Mouse (Mus musculus): ENCODE results near the gene Arhgef19.
A peak's percentile ranks its signal among the peaks of the same experiment; 100 is the strongest.

Arhgef19 gene

DNA sequence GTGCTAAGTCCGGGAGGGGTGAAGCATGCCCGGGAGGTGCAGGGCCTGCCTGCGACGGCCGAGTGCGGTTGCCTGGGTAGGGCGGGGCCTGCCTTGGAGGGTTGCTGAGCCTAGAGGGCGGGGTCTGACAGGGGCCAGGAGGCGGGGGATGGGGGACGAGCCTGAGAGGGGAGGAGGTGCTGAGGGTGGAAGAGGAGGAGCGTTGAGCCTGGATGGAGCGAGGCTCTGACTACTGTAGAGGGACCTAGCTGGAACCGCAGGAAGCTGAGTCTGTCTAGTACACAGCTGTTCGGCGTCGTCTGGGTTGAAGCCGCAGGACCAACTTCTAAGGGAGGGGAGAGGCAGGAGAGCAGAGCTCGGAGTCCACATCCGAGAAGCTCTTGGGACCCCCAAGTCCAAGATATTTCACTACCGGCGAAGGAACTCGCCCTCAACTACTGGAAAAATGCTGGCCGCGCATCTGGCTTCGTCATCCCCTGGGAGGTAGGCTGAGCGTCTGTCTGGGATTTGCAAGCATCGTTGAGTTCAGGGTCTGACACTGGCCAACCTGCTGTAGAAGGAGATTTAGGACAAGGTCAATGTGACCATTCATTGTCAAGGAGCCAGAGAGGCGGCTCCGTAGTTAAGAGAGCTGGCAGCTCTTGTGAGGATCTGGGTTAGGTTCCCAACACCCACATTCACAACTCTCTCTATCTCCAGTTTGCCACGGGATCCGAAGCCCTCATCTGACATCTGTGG, at the start of gene Arhgef19:
Arhgef19 (plus strand) TSS at position 112 of the 738 bp plus-strand sequence.
- peak; percentile 87 for DNase-seq (ENCODE audit: low spot score)

DNA sequence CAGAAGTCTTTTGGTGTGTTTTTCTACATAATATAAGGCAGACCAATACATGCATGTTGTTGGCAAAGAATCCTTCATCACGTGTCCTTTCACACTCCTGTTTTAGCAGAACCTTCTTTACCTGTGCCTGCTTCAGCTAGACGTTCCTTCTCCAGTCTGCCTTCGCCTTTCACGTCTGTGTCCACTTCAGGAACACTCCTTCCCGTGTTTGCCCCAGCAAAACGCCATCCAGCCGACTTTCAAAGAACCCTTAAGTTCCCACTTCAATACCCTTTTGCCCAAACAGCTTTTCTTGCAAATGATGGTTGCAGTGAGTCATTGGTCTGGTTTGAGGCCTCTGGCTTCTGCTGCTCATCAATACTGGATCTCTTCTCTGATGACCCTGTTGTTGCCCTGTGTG, 48.0 kb upstream of the Arhgef19 start:
- no peak for DNase-seq (ENCODE audit: low spot score)

DNA sequence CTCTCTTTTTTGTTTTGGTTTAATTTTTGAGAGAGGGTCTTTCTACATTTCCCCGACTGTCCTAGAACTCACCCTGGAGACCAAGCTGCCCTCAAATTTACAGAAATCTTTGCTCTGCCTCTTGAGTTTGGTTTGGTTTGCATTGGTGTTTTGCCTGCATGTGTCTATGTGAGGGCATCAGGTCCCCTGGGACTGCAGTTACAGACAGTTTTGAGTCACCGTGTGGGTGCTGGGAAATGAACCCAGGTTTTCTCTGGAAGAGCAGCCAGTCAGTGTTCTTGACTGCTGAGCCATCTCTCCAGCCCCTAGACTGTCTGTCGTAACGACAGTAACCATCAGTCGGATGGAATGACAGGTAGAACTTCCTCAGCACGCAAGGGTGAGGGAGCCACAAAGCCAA, 44.7 kb upstream of the Arhgef19 start:
- DNase-seq (ENCODE audit: low spot score) = no peak

DNA sequence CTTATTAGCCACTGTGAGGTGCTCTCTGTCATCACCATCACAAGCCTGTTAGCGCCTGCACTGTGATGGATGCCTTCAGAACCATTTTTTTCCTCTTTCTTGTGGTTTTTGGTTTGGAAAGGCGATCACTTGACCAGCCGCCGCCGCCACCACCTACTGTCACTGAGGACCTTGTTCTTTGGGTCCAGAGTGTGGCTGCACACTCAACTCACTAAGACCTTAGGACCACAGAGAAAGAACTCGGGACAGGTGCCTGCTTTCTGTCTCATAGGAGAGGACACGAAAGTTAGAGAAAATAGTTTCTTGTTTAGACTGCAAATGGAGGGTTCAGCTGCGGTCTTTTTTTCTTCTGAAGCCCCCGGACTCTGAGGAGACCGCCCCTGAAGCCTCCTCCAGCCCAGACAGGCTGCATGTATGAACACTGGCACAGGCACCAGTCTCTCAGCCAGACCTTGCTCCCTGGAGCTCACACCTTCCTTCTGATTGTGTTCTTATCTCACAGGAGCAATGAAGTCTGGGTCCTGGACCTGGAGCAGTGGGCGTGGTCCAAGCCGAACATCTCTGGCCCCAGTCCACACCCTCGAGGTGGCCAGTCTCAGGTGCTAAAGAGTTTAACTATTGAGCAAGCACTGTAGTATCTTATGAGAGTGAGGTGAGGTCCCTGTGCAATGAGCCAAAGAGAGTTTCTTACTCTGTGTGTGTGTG, 42.2 kb upstream of the Arhgef19 start:
- no peak for DNase-seq (ENCODE audit: low spot score)

DNA sequence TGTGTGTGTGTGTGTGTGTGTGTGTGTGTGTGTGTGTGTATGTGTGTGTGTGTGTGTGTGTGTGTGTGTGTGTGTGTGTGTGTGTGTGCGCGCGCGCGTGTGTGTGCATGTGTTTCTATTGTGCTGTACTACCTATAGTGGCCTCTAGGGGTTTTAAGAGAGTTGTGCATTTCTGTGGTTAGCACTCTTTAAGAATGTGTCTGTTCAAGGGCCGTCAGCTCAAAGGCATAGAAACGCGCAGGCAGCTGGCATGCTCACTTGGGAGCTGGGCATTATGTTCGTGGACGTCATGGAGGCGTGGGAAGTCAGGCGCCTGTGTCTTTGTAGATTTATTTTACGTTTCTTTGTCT, 41.6 kb upstream of the Arhgef19 start:
- no peak for DNase-seq (ENCODE audit: low spot score)

DNA sequence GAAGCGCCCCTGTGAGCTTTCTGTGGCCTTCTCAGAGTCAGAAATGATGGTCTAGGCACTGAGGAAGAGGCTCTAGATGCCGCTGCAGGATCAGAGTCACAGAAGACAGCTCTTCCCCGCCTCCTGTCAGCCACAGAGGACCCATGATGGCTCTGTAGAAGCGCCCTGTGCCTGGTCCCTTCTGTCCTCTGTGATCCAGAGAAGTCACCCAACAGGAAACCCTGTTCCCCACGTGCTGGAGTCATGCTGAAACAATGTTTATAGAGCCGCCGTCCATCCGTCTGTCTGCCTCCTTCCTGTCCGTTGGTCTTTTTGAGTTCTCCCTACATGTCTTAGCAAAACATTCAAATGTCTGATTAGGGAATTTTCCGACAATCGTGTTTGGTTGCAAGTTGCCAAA, 38.4 kb upstream of the Arhgef19 start:
- DNase-seq (ENCODE audit: low spot score) = no peak

DNA sequence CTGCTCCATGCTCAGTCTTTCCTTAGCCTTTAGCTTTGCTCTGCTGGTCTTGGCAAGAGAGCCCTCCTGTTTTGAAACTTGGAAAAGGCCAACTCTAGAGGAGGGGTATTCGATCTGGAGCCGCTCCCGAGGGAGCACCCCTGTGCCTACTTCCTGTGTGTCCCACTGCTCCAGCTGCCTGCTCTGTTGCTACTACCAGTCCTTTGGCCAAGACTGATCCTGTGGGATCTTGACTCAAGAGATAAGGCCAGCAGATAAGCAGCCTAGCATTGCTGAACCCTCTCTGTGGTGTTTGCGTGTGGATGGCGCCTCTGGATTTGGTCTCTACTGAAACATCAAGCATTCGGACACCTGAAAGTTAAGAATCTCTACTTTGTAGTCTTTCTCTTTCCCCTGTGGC, 37.1 kb upstream of the Arhgef19 start:
- no peak for DNase-seq (ENCODE audit: low spot score)

DNA sequence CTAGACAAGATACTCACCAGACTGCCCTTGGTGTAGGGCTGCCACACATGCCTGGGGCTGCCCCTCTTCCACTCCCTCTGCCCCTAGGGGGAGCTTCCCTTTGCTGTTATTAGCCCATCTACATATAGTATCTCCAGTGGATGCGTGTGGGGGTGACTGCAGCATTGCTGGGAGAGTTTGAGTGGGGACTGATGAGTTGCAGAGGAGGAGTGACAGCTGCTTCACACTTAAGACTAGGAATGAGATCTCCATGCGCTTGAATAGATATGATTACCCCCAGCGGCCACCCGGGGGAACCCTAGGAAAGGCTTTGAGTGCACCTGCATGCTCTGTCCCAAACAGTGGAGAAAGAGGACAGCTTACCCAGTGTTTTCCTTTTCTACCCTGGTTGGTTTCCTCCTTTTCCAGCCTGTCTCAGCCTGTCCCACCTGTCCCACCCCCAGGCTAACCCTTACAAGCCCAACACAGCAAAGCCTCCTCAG, 34.7 kb upstream of the Arhgef19 start:
- DNase-seq (ENCODE audit: low spot score) = no peak

DNA sequence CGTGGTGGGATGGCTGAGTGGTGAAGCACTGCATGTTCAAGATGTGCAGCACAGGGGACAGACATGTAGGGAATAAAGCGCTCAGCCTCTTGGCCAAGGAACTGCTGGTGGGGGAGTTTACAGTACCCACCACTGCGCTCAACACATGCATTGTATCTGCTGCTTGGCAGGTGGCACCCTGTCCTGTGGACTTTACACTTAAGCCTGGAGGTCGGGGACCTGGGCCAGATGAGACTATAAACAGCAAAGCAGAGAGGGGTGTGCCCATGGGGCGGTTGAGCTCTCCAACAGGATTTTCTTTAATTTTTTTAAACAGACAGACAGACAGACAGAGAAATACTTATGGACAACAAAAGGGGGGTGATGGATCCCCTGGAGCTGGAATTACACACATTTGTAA, 32.2 kb upstream of the Arhgef19 start:
- no peak for DNase-seq (ENCODE audit: low spot score)

DNA sequence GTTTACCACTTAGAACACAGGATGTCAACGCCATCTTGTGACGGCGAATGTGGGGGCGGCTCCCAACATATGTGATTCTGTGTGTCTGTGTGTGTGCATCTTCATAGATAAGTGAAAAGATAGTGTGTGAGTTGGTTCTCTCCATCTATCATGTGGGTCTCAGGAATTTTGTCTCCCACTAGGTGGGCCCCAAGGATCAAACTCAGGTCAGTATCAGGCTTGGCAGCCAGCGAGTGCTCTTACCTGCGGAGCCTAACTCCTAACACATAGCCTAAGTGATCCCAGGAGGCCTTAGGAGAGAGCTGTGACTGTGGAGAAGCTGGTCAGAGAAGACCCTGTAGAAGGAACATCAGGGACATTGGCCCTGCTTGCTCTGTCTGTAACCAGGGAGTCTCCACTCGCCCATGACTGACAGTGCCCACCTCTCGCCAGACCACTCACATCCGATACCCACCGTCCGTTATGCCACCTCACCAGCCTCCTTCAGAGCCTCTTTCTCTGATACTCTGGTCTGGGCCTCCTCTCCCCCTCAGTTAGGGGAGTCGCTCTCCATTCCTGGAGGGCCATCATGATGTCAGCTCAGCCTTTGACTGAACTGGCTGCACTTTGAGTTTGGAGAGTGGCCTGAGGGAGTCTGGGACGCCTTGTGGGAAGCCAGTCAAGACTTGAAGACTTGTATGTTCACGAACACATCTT, 28.6 kb upstream of the Arhgef19 start:
- DNase-seq (ENCODE audit: low spot score) = no peak

DNA sequence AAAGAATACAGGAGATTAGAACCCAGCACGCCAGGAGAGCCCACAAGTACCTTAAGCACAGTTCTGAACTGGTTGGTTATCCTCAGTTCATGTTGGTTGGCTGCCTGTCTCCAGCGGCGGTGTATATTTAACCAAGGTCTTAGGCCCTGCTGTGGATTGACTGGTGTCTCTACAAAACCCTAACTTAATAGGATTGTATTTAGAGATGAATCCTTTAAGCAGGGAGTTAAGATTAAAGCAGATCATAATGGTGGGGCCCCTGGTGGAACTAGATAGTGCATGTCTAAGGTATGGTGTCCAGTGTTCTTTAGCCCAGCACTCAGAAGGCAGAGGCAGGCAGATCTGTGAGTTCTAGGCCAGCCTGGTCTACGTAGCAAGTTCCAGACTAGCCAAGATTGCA, 27.7 kb upstream of the Arhgef19 start:
- no peak for DNase-seq (ENCODE audit: low spot score)

DNA sequence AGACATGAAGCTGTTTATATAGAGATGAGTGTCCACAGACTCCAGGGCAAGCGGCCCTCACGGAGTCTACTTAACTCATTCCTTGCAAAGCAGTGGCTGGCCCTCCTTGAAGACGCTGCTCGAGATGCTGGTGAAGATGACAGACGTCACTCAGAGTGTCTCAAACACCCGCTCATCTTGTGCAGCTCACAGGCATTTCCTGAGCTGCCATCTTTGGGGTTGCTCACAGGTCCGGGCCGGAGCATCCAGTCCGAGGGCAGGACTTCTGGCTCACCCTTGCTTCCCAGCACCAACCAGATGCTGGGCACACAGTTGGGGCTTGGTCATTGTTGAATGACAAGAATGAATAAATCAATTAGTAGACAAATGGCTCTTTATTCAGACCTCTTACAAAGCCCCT, 26.4 kb upstream of the Arhgef19 start:
- DNase-seq (ENCODE audit: low spot score) = no peak

DNA sequence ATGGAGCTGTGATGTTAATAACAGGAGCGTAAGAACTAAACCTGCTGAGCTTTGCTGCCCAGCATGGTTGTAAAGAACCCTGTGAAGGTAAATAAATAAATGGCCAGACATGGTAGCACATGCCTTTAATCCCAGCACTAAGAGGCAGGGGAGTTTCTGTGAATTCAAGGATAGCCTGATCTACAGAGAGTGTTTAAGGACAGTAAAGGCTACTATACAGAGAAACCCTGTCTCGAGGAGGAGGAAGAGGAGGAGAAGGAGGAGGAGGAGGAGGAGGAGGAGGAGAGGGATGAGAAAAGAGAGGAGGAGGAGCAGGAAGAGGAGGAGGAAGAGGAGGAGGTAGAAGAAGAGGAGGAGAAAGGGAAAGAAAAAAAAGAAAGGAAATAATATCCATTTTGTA, 26.0 kb upstream of the Arhgef19 start:
- DNase-seq (ENCODE audit: low spot score) = no peak

DNA sequence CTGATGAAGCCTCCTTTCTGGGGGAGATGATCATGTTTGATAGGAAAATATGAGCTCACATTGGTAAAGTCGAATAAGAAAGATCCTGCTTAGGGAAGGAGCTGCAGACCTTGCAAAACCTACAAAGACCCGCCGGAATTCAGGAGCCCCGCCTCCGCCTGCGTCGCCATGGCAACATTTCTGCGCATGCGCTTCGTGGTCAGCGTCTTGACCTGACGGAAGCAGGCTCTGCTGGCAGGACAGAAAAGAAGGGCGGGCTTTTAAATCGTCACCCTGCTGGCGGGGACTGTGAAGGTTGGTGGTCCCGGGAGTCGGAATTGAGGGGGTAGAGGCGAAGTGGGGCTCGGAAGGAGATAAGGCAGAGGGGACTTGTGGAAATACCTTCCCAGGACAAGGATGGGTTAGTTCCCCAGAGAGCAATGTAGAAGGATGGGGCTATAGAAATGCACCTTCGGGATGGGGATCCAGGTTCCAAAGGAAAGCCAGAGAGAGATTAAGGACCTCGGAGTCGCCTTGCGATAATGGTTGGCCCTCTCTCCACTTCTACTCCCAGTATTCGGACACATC, 25.4 kb upstream of the Arhgef19 start, which contains the start of gene Rsg1:
Rsg1 (plus strand) TSS at position 187 of the 567 bp plus-strand sequence.
- DNase-seq (ENCODE audit: low spot score) = peak; percentile 97

DNA sequence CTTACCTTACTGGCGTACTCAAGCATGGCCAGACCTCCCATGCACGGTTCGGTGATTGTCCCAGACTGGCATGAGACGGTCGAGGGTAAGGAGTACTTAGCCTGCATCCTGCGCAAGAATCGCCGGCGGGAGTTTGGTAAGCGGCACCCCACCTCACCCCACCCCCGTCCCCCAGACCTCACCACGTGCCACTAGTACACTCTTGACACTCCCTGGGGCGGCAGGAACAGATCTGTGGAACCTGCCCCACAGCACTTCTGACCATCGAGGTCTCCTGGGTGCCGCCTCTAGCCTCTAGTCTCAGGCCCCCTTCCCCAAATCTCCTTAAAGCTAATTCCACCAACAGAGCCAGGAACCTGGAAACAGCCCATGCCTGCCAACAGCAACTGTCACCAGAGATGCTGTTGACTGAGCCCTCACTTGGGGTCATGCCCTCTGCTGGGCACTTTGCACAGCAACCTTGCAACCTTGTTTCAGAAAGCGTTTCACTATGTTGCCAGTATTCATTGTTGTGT, 24.9 kb upstream of the Arhgef19 start:
- DNase-seq (ENCODE audit: low spot score) = peak; percentile 60

DNA sequence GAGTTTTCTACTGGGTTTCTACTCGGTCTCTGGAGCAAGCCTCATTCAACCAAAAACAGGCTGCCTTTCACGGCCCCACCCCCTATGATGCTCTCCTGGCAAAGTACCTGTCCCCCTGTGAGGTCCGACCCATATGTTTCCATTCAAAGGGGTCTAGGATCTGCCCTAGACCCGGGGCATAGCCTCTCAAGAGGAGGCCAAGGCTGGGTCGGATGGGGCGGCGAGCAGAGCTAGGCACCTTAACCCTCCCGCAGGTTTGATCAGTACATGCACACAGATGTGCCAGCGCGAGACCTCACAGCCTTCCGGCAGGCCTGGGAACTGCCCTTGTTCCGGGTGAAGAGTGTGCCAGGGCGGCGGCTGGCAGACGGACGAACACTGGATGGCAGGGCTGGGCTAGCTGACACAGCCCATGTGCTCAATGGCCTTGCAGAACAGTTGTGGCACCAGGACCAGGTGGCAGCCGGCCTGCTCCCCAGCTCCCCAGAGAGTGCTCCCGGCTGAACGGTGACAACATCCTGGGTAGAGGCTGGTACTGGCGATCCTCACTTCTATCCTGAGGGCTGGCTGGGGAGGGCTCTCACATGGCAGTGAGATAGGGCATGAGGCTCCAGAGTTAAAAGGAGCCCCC, 19.6 kb upstream of the Arhgef19 start:
- DNase-seq (ENCODE audit: low spot score) = no peak

DNA sequence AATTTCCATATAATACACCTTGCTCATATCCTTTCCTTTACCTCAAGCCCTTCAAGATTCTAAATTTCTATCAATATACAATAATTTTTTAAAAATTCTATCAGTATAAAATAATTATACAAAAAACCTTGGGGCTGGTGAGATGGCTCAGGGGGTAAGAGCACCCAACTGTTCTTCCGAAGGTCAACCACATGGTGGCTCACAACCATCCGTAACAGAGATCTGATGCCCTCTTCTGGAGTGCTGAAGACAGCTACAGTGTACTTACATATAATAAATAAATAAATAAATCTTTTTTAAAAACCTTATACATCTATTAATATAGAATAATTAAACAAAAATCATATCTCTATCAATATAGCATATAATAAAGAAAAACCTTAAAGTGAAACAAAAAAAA, 17.5 kb upstream of the Arhgef19 start:
- DNase-seq (ENCODE audit: low spot score) = no peak

DNA sequence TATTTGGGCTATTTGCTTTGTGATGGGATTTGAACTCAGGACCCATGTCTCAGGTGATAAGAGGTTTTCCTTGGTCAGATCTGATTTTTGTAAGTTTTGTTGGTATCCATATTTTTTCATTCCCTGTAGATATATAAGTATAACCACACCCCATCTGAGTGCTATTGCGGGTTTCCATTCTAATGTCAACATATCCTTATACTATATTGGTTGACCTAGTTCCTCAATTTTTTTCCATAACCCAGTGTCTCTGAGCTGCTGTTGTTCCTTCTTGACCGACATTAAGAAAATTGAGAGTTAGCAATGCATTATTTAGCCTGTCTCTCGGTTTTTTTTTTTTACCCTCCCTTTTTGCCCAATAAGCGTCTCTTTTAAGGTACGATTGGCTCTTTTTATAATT, 16.5 kb upstream of the Arhgef19 start:
- DNase-seq (ENCODE audit: low spot score) = no peak

DNA sequence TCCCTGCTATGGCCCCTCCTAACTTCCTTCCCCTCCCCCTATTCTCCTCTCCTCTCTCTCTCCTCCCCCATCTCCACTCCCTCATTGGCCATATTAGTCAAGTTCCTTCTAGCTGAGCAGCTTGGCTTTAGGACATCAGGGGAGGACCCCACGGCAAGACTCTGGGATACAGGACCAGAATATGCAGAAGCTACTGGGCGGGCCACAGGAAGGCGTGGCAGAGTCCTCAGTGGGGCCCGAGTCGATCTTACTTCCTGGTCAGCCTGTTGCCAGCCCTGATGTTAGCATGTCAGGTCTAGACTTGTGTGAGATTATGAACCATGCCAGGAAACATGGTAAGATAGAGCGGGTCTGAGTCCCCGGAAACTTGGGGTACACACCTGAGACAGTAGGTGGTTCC, 10.6 kb upstream of the Arhgef19 start:
- no peak for DNase-seq (ENCODE audit: low spot score)

DNA sequence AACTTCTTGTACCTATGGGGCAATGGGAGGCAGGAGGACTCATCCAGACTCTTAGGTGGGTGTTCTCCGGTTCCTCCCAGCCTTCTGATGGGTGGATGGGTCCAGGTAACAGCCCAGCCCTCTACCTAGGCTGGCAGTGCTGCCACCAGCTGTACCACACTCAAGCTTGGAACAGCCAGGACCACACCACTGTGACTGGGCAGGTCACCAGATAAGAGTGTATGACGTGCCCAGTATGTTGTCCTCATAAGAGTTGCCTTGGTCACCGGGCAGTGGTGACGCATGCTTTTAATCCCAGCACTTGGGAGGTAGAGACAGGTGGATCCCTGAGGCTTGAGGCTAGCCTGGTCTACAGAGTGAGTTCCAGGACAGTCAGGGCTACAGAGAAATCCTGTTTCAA, 6.1 kb upstream of the Arhgef19 start:
- no peak for DNase-seq (ENCODE audit: low spot score)

DNA sequence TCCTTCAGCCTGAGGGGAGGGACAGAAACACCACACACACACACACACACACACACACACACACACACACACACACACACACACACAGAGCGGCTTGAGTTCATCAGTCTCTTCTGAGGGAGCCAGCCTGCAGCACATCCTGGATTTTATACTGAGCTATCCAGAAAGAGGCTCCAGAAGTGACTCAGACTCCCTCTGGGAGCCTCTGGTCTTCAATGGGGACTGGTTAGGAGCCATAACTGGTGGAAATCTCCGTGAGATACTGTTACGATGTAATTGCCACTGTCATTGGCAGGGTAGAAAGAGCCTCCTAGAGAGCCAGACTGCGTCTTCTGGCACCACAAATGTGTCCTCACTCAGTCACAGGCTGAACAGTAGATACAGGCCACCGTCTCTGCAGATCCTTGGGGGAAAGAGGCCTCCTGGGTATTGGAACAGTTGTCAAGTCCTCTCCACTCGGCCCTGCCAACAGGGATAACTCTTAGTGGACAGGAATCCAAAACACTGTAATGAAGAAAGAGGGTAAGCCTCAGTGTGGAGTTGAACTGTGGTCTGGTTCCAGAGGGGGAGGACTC, 3.7 kb upstream of the Arhgef19 start:
- no peak for DNase-seq (ENCODE audit: low spot score)

DNA sequence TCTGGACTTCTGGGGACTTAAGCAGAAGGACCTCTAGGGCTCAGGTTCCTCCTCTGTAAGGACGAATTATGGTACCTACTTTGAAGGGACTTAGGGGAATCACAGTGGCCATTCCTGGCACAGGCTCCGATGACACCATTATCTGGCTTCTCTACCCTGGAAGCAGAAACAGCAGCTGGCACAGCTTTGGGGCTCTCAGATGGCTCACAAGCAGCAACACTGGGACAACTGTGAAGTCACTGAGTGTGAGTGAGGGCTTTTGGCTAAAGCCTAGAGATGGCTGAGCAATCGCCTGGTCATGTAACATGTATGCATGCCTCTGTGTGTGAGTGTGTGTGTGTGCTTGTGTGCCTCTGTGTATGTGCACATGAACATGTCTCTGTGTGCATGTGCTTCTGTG, 2.4 kb upstream of the Arhgef19 start:
- DNase-seq (ENCODE audit: low spot score) = no peak

Data from testis, postnatal 10 days (tissue).